Mouse (Mus musculus): ENCODE data around the gene Traf3ip1. TPM values are rescaled to one million over a fixed set of nuclear protein-coding genes. Genes with fewer than 3 reads are reported as not detected.

The Traf3ip1 gene
- polyA plus RNA-seq, 1 experiment = 11.7 TPM

Other genes with a start within 250 kb of the Traf3ip1 start
- gene Ube2f, start 244.3 kb upstream of the Traf3ip1 start, polyA plus RNA-seq (2012; rRNA removed) = 54.3 and 68.9 TPM in 2 replicates
- gene Scly, start 196.3 kb upstream of the Traf3ip1 start, polyA plus RNA-seq (2012; rRNA removed) = 21.1 and 21.8 TPM in 2 replicates
- 0.03 and 0.04 TPM in 2 replicates for gene Espnl, start 172.6 kb upstream of the Traf3ip1 start, polyA plus RNA-seq (2012; rRNA removed)
- 3.4 and 3.8 TPM in 2 replicates for gene Klhl30, start 143.6 kb upstream of the Traf3ip1 start, polyA plus RNA-seq (2012; rRNA removed)
- 0.08 and 0.18 TPM in 2 replicates for gene Erfe, start 128.2 kb upstream of the Traf3ip1 start, polyA plus RNA-seq (2012; rRNA removed)
- gene Ilkap, start 95.8 kb upstream of the Traf3ip1 start, polyA plus RNA-seq (2012; rRNA removed) = 80.1 and 82.9 TPM in 2 replicates
- 24.5 and 29.0 TPM in 2 replicates for gene Hes6, start 80.6 kb upstream of the Traf3ip1 start, polyA plus RNA-seq (2012; rRNA removed)
- gene Per2, start 35.3 kb upstream of the Traf3ip1 start, polyA plus RNA-seq (2012; rRNA removed) = 32.2 and 32.9 TPM in 2 replicates
- gene Asb1, start 45.9 kb downstream of the Traf3ip1 start, polyA plus RNA-seq (2012; rRNA removed) = 10.6 and 11.3 TPM in 2 replicates

All from urinary bladder, adult 2 months (tissue).